Mouse (Mus musculus): ENCODE data around the gene Ly6g5b.
"Not testable (repeated sequence)": the region's sequence is repeated elsewhere in the genome, so short reads cannot be mapped to it uniquely, and the experiment has no call there.

Ly6g5b gene

GRCm38 (mm10) chr17:35140490-35140996, 25.3 kb upstream of the Ly6g5b start:
- DNase-seq (ENCODE audit: low spot score in 2 of 2) = no peak

DNA sequence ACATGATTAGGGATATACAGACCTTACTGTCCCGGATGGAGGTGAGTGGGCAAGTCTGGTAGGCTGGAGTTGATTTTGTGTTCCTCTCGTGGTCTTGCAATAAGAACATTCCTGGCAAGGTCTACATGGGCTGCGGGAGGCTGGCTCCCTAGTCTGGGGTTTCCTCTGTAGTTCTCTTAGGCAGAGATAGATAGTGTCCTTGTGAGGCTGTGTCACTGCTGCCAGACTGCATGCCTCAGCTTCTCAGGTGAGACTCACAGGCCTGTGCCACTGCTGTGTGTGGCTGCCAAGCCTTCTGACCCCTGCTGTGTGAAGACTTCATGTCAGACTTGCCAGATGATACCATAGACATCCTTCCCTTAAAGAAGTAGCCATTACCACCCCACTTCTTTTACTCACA, 24.0 kb upstream of the Ly6g5b start:
- no peak for DNase-seq (ENCODE audit: low spot score in 2 of 2)

GRCm38 (mm10) chr17:35135591-35136320, 20.5 kb upstream of the Ly6g5b start:
- no peak for DNase-seq (ENCODE audit: low spot score in 2 of 2)

- peak; percentile 96 to 97 for DNase-seq (ENCODE audit: low spot score in 2 of 2)
These were observed 19.8 kb upstream of the Ly6g5b start, which contains the start of gene Bag6 for GRCm38 (mm10) chr17:35134801-35135590. TSS of gene Bag6 (plus strand) at chr17:35135178.

- no peak for DNase-seq (ENCODE audit: low spot score in 2 of 2)
These were observed 18.3 kb upstream of the Ly6g5b start for GRCm38 (mm10) chr17:35133517-35133916.

DNA sequence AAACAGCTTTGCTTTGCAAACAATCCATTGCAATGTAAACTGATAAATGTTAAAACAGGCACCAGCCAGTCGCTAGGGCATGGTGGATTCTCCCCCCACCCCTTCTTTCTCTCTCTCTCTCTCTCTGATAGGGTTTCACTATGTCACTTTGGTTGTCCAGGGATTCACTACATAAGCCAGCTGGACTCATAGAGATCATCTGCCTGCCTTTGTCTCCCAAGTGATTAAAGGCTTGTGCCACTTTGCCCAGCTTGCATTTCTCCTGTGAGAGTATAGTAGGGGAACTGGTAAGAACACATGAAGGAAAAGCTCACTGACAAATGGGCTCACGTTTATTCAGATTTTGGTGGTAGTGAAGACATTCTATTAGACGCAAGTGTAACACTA, 16.9 kb upstream of the Ly6g5b start:
- DNase-seq (ENCODE audit: low spot score in 2 of 2) = no peak

GRCm38 (mm10) chr17:35131500-35132173, 16.4 kb upstream of the Ly6g5b start, which contains the start of gene Apom:
TSS of gene Apom (minus strand) at chr17:35132050.
- no peak for DNase-seq (ENCODE audit: low spot score in 2 of 2)

DNA sequence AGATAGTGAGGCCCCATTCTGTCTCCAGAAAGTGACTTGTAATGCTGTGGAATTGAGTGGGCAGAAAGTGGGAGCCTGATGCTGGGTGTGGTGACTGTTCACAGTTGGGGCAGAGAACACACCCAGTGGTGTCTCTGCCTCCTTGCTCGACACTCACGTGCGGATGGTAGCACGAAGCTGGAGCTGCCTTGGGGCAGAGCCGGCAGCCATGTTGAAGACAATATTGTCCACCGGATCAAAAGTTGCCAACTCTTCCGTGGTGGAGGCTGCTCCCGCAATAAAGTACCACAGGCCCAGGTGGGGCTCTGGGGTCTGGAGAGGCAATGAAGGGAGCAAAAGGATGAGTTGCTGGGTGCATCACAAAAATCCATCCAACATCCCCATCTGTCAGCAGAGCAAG, 15.8 kb upstream of the Ly6g5b start:
- DNase-seq (ENCODE audit: low spot score in 2 of 2) = no peak

GRCm38 (mm10) chr17:35128996-35129395, 13.8 kb upstream of the Ly6g5b start:
- DNase-seq (ENCODE audit: low spot score in 2 of 2) = no peak

DNA sequence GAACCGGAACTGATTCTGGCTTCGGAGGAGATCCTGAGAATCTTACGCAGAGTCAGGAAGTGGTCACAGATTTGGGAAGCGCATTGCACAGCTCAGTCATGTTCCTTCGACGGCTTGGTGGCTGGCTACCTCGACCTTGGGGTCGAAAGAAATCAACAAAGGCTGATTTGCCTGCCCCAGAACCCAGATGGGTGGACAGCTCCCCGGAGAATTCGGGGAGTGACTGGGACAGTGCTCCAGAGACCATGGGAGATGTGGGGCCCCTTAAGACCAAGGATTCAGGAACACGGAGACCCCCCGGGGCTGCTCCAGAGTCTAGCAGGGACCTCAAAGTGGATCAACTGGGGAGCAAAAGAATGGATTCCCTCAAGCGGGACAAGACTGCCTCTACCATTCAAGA, 11.8 kb upstream of the Ly6g5b start:
- DNase-seq (ENCODE audit: low spot score in 2 of 2) = no peak

DNA sequence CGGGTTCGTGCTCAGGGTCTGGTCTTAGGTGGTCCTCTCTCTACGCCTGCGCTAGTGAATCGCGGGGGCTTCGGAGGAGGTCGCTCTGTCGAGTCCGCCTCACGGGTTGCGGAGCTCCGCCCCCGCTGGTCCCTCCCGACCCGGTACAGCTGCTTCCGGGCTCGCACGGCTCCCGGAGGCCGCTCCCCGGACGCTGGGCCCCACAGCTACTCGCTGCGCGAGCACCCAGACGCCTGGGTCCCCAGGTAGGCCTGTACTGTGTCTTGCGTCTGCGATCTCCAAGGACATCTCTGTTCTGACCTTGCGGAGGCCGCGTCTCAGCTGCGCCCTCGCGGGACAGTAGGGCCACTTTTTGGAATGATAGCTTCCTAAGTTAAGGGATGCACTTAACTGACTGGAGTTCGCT, 11.0 kb upstream of the Ly6g5b start, which contains the start of gene D17H6S53E:
Gene D17H6S53E, plus strand, starts transcription at position 168 of the 406 bp plus-strand sequence.
- peak; percentile 67 to 75 for DNase-seq (ENCODE audit: low spot score in 2 of 2)

DNA sequence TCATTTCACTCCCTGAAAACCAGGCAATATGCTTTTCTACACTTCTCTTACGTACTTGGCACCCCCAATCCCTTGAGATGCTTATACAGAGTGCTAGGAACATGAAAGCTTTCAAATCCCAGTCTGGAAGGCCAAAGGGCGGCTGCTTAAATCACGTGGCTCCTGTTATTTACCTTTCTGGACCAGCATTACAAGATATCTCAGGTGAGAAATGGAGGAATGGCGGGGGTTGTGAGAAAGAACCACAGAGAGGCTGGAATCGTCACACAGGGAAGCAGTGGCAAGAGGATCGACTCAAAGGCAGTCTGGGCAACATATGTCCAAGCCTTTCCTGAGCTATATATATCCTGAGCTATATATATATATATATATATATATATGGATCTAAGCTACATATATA, 10.3 kb upstream of the Ly6g5b start:
- DNase-seq (ENCODE audit: low spot score in 2 of 2) = peak in 1 of 2 experiments; percentile 22

GRCm38 (mm10) chr17:35125081-35125480, 9.9 kb upstream of the Ly6g5b start:
- DNase-seq (ENCODE audit: low spot score in 2 of 2) = no peak

DNA sequence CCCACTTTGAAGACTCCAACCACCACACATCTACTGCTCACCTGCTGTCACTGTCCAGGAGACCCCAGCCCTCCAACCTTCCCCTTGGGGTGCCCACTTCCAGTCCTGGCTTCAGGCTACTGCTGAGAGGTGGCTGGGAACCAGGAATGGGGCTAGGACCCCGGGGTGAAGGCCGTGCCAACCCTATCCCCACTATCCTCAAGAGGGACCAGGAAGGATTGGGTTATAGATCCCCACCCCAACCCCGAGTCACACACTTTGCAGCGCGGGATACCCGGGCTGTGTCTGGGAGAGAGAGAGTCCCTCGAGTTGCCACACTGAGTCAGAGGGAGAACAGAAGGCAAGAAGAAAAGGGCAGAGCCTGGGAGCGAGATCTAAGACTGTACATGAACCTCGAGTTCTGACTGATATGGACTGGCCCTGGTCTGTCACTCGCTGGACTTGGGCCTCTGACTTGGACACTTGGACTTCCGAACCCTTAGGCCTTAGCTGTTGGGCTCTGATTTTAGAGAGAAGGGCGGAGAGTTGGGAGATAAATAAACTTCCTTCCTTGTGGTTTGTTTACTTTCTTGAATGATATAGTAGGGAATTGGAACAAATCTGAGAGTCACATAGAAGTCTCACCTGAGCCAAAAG, 9.2 kb upstream of the Ly6g5b start:
- not testable (repeated sequence) for DNase-seq (ENCODE audit: low spot score in 2 of 2)

DNA sequence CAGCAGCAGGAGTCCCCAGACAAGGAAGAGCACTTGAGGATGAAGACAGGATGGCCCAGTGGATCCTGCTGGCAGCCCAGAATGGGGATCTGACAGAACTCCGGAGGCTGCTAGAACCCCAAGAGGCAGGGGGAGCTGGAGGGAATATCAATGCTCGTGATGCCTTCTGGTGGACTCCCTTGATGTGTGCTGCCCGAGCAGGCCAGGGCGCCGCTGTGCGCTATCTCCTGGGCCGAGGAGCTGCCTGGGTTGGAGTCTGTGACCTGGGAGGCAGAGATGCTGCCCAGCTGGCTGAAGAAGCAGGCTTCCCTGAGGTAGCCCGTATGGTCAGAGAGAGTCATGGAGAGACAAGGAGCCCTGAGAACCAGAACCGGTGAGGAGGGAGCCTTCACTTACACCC, 8.1 kb upstream of the Ly6g5b start:
- not testable (repeated sequence) for DNase-seq (ENCODE audit: low spot score in 2 of 2)

GRCm38 (mm10) chr17:35121871-35122303, 6.7 kb upstream of the Ly6g5b start, which contains the start of gene Csnk2b:
TSS of gene Csnk2b (minus strand) at chr17:35122053.
- DNase-seq (ENCODE audit: low spot score in 2 of 2) = peak; percentile 71 to 82

DNA sequence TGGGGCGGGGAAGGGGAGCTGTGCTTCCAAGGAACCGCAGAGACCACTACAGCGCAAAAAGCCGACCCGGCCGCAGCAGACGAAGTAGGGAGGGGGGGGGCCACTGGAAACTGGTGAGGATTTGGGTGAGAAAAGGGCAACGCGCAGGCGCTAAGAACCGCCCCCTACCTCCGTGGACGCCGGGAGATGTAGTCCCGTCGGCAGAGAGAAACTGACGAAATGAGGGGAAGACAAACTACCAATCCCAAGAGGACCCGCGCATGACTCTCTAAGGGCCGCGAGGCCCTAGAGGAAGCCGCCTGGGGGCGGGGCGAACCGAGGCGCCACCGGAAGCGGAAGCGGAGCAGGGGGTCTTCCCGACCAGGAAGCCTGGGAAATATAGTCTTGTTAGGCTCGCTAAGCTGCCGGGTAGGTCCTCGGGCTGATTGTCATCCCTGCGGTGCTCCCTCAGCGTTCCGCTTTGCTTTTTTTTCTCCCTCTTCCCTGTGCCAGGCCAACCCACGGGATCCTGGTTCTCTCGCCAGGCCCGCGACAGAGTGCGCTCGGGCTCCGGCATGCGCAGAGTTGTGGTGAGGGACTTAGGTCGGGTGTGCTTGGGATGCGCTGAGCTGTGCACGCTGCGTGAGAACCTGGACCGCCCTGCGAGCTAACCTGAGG, 6.0 kb upstream of the Ly6g5b start, which contains the start of gene Gpank1:
Gene Gpank1, plus strand, starts transcription at position 313 of the 657 bp plus-strand sequence.
- DNase-seq (ENCODE audit: low spot score in 2 of 2) = peak; percentile 97 to 98

DNA sequence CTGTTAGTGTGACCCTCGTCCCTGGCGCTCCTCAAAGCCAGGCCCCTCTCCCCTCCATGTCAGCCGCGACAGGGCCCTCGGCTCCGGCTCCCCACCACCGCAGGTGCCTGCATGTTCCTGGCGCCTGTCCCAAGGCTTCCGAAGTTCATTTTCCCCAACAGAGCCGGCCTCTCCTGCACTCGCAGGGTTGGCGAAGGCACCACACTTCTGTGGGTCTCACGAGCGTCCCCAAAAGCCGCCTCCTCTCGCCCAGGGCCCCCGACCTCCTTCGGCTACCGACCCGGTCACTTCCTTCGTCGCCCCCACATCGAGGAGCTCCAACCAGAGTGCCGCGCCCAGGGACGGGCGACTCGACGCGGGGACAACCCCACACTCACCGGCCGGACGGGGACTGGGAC, 5.5 kb upstream of the Ly6g5b start:
- DNase-seq (ENCODE audit: low spot score in 2 of 2) = no peak

- DNase-seq (ENCODE audit: low spot score in 2 of 2) = no peak
These were observed 3.5 kb downstream of the Ly6g5b start for GRCm38 (mm10) chr17:35111774-35112173.

GRCm38 (mm10) chr17:35108097-35108496, 7.1 kb downstream of the Ly6g5b start, which contains the start of gene Ly6g5c:
TSS of gene Ly6g5c (plus strand) at chr17:35108279.
- DNase-seq (ENCODE audit: low spot score in 2 of 2) = no peak

- DNase-seq (ENCODE audit: low spot score in 2 of 2) = no peak
These were observed 8.7 kb downstream of the Ly6g5b start for GRCm38 (mm10) chr17:35106522-35106921.
